In the genomic region with DNA sequence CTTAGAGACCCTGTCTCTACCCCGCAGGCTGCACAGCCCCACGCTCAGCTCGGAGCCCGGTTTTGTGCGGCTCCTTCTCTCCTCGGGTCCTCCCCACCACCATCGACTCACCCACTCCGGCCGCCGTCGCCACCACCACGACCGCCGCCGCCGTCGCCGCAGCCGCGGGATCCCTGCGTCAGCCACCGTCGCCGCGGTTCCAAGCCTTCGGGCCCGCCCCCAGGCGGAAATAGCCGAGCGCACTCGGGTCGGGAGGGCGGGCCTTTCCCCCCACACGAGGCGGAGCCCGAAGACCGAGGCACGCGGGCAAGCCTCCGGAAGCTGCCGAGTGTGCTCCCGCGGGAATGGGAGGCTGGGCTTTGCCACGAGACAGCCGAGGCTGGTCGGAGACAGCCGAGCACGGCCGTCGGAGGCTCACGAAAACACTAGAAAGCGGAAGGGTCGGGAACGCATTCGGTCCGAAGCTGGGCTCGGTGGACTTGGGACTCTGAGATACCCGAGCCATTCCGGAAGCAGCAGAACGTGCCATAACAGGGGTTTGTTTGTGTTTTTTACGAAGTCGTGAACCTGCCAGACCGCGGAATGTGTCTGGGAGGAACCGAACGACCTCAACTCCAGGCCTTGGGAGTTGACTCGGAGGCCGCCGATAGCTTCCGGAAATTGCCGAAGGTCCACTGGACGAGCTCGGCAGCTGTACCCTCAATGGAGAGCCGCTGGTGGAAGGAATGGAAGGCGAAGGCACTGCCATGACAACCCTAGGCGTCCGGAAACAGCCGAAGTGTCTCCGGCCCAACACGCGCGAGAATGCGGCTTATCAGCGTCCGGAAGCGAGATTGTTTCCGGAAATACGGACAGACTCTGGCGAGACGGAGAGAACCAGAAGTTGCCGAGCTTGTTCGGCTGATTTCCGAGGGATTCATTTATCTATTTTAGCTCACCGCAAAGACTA, we compare ENCODE assay signal across 8 mouse cellular contexts. TPM values are rescaled to one million over a fixed set of nuclear protein-coding genes. Genes with fewer than 3 reads are reported as not detected.
DNase-seq lines count a peak whose midpoint lies in the region; ATAC-seq and TF ChIP-seq lines count a peak whose summit lies in the region.

TSS of gene Pik3r2 (minus strand) at position 218 of the 949 bp plus-strand sequence.

- peak; percentile 82 for DNase-seq in Patski (ENCODE audit: low read depth, low spot score)
- DNase-seq in cerebellum, postnatal 14 days = peak; percentile 100
- peak; percentile 98 for DNase-seq in frontal cortex, postnatal 25 days (ENCODE audit: low spot score in 2 of 2)
- peak; percentile 100 for DNase-seq in hindbrain, embryonic 14.5 days (ENCODE audit: low spot score)
- peak; percentile 98 for DNase-seq in layer of hippocampus, postnatal 36 days
- peak; percentile 98 for DNase-seq in lung, postnatal 36 days
- peak; percentile 99 for DNase-seq in retina, postnatal 1 day
- peak; percentile 95 to 96 for DNase-seq in urinary bladder, adult 18-20 months (ENCODE audit: low spot score in 2 of 2)

- under 1% methylated on average over 91 of the region's 94 CpGs for WGBS in hindbrain, embryonic 14.5 days

- in situ Hi-C loops in Patski (cut with MboI; ENCODE audit: low pct_unique_long_range_greater_than_20kb) = no loop called here

- CTCF ChIA-PET in Patski (lab: Charles Lee) = interaction anchor here (1.0 kb wide), 1 partner anchor 14 kb away, joined by 8 read pairs; no protein-coding TSS in a partner anchor

- H3K4me3 ChIP-seq in hindbrain, embryonic 14.5 days (replicated peaks; ENCODE audit: low read length) = peak within 1 kb of the TSS; percentile 83

- peak within 1 kb of the TSS; percentile 88 for H3K4me2 ChIP-seq in hindbrain, embryonic 14.5 days (replicated peaks)

- no peaks in the 10 kb centered on the region for H3K9me3 ChIP-seq in hindbrain, embryonic 14.5 days (ENCODE audit: control insufficient read depth, low read length)

- peak within 1 kb of the TSS; percentile 99 for H3K9ac ChIP-seq in hindbrain, embryonic 14.5 days

- no peaks in the 10 kb centered on the region for H3K27me3 ChIP-seq in Patski
- no peaks in the 10 kb centered on the region for H3K27me3 ChIP-seq in hindbrain, embryonic 14.5 days (ENCODE audit: control insufficient read depth, insufficient read depth, low read length)

- POLR2A ChIA-PET in Patski (lab: Charles Lee) = interaction anchor here (0.7 to 1.3 kb wide), 3 partner anchors 12 to 738 kb away, joined by 3 to 11 read pairs (median 3); no protein-coding TSS in a partner anchor

- ATAC-seq in Patski = peak; percentile 82
- peak; percentile 93 for ATAC-seq in hindbrain, embryonic 14.5 days (ENCODE audit: low FRiP score)

- H3K36me3 ChIP-seq in hindbrain, embryonic 14.5 days (replicated peaks; ENCODE audit: control insufficient read depth, insufficient read depth) = peaks cover 52% of the 10 kb centered on the region

- TF ChIP-seq CTCF in Patski (IDR thresholded peaks at IDR 0.05) = no peak

- peaks cover 38% of the 10 kb centered on the region for H3K4me1 ChIP-seq in hindbrain, embryonic 14.5 days (replicated peaks; ENCODE audit: control insufficient read depth, insufficient read depth, low read length)

- peak within 1 kb of the TSS; percentile 98 for H3K27ac ChIP-seq in hindbrain, embryonic 14.5 days

RNA-seq across cellular contexts. Expression of gene Pik3r2, which starts in this region (rescaled TPM):
- polyA plus RNA-seq in Patski (2021) = 110 TPM
- polyA plus RNA-seq in hindbrain, embryonic 14.5 days (2014; fragmentation: Nextera tagmentation; extraction: Ambion mirVana) = 83.0 and 84.6 TPM in 2 replicates
- total RNA-seq in layer of hippocampus, postnatal 36 days (2021) = 100 to 1,000 TPM; 153 to 158 TPM

Comparison
In these comparisons a context has a peak if more than half of its experiments do, and no peak if none do; other contexts are left out.
1. Peak in every context shown above with its lines: DNase-seq, ATAC-seq, H3K4me3 ChIP-seq and H3K27ac ChIP-seq.